Mouse (Mus musculus): ENCODE data around the gene H2-D1.

DNA sequence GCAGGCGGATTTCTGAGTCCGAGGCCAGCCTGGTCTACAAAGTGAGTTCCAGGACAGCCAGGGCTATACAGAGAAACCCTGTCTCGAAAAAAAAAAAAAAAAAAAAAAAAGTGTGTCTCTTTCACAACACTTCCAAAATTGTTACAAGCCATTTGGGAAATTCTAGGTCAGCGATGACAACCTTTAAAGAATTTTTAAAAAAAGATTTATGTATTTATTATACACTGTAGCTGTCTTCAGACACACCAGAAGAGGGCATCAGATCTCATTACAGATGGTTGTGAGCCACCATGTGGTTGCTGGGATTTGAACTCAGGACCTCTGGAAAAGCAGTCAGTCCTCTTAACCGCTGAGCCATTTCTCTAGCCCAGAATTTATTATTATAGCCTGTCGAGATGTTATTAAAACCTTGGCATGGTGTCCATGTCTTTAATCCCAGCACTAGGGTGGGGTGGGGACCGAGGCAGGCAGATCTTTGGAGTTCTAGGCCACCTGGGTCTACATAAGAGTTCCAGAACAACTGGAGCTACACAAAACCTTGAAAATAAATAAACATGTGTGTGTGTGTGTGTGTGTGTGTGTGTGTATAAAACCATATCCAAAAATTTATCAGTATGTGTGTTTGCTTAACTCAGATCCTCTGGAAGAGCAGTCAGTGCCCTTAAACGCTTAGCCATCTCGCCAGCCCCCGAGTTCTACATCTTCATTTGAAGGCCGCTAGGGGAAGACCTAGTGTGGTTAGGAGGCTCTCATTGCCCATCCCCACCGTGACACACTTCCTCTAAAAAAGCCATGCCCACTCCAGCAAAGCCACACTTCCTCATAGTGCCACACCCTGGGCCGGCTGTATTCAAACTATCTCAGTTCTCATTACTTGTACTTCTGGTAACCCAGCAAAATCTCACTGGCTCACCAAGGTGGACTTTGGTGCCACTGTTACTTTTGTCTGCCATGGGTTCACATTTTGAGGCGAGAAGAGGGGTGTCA, 3.7 kb upstream of the H2-D1 start:
- TF ChIP-seq POLR2A (IDR thresholded peaks at IDR 0.05; ENCODE audit: low read depth, low read length), result no peak
- 0 out of 2 replicates have a peak, but pooled peaks have one; percentile 5 for TF ChIP-seq CTCF (conservative IDR thresholded peaks at IDR 0.05; ENCODE audit: insufficient read depth, insufficient read length, low read depth, low read length)
